Mouse (Mus musculus): ENCODE measurements around the gene Rnase13. TPM values are rescaled to one million over a fixed set of nuclear protein-coding genes. Genes with fewer than 3 reads are reported as not detected.

Rnase13 gene
- polyA plus RNA-seq, 1 experiment from 2014 or later: not detected

- H3K4me1 ChIP-seq (replicated peaks): peaks cover 27% of the 10 kb centered on the region
- H3K27me3 ChIP-seq: peaks cover 58% of the 10 kb centered on the region
- ATAC-seq (ENCODE audit: insufficient read depth): peak; percentile 82
- WGBS (ENCODE audit: insufficient replicate concordance): under 1% methylated on average over 56 of the region's 58 CpGs
- peak overlapping the region; percentile 14 for H3K9ac ChIP-seq
- 0 out of 2 replicates have a peak, but pooled peaks cover under 1% of the 10 kb centered on the region for H3K36me3 ChIP-seq (replicated peaks)
- peak overlapping the region; percentile 85 for H3K4me2 ChIP-seq
- peak overlapping the region; percentile 39; the same call in 1 of the 2 replicates for H3K27ac ChIP-seq (replicated peaks)
- no peaks in the 10 kb centered on the region for H3K9me3 ChIP-seq (replicated peaks)
- H3K4me3 ChIP-seq (replicated peaks): peak overlapping the region; percentile 55
Measured at GRCm38 (mm10) chr14:51913062-51913959, 9.3 kb downstream of the Rnase13 start.

DNA sequence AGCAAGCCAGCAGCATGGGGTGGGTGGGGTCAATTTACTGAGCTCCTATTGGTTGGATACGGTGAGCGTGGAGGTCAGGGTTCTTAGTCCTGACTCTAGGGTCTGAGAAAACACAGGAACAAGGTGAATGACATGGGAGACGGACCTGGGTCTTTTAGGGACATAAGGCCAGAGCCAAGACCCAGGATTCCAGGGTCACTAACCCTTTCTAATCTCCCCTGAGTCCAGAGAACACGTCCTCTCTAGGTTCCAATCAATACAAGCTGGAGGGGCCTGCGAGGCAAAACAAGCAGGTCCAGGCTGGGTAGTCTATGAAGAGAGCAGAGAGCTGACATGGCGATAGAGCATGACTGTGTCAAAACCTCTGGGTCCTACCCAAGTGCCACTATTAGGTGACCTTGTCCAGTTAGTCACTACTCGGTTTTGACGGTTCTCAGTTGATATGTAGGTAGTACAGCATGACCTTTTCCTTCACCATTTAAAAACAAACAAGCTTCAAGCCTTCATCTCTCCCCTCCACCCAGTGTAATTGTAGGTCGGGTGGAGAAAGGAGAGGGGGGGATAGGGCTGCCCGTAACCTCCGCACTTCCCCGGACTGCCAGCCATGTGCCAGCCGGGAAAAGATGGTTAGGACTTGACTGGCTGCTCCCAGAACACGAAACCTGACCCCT lies 10.0 kb downstream of the Rnase13 start:
- WGBS (ENCODE audit: insufficient replicate concordance): 14% methylated on average over 14 of the region's 14 CpGs
- Histone ChIP-seq H3K4me2 (peak overlapping the region; percentile 85), H3K9ac (peak overlapping the region; percentile 14), H3K27me3 (peaks cover 54% of the 10 kb centered on the region), H3K4me3 (replicated peaks) (peak overlapping the region; percentile 55), H3K4me1 (replicated peaks) (peaks cover 35% of the 10 kb centered on the region), H3K36me3 (replicated peaks) (0 out of 2 replicates have a peak, but pooled peaks cover 5% of the 10 kb centered on the region), H3K9me3 (replicated peaks) (no peaks in the 10 kb centered on the region), H3K27ac (replicated peaks) (peak overlapping the region; percentile 39)
- peak; percentile 25 for ATAC-seq (ENCODE audit: insufficient read depth)

DNA sequence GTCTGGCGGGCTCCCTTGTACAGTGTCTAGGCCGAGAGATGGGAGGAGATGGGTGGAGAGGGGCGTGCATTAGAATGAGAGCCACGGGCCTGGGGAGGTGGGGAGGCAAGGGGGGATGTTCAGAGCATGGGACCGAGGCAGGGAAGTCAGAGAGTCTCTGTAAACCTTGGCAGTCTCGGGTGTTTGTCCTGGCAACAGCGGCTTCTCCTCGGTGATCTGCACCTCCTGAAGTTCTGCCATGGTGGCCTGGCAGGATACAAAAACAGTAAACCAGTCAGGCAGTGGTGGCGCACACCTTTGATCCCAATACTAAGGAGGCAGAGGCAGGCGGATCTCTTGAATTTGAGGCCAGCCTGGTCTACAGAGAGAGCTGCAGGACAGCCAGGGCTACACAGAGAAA lies 11.3 kb downstream of the Rnase13 start:
- H3K27ac ChIP-seq (replicated peaks): no peak overlapping the region
- no peaks in the 10 kb centered on the region for H3K9me3 ChIP-seq (replicated peaks)
- 75% methylated on average over 10 of the region's 10 CpGs for WGBS (ENCODE audit: insufficient replicate concordance)
- peak overlapping the region; percentile 85; the same call in 1 of the 2 replicates for H3K4me2 ChIP-seq
- peaks cover 47% of the 10 kb centered on the region for H3K4me1 ChIP-seq (replicated peaks)
- H3K4me3 ChIP-seq (replicated peaks): no peak overlapping the region
- H3K36me3 ChIP-seq (replicated peaks): 0 out of 2 replicates have a peak, but pooled peaks cover 6% of the 10 kb centered on the region
- H3K27me3 ChIP-seq: peaks cover 49% of the 10 kb centered on the region
- H3K9ac ChIP-seq: no peak overlapping the region
- no peak for ATAC-seq (ENCODE audit: insufficient read depth)

DNA sequence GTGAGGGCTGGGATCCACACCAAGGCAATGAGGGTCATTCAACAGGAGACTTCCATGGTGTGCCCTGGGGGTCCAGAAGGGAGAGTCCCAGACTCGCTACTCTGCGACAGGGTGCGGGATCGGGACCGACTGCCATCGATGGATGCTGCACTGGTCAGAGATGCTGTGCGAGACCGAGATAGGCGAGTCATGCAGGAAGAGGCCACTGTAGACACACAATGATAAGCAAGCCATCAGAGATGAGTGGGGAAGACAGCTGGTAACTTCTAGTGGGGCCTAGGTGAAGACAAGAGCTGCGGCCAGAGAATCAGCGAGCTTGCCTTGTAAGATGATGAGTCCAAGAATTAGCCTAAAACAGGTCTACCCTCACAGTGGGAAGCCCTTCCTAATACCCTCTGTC lies 16.5 kb downstream of the Rnase13 start:
- H3K27ac ChIP-seq (replicated peaks): no peak overlapping the region
- no peaks in the 10 kb centered on the region for H3K9me3 ChIP-seq (replicated peaks)
- peak; percentile 62 for ATAC-seq (ENCODE audit: insufficient read depth)
- no peak overlapping the region for H3K9ac ChIP-seq
- H3K4me1 ChIP-seq (replicated peaks): peaks cover 31% of the 10 kb centered on the region
- peak overlapping the region; percentile 30; the same call in 1 of the 2 replicates for H3K4me2 ChIP-seq
- H3K27me3 ChIP-seq: peaks cover 3% of the 10 kb centered on the region; the same call in 1 of the 2 replicates
- WGBS (ENCODE audit: insufficient replicate concordance): 20% methylated on average over 11 of the region's 11 CpGs
- 0 out of 2 replicates have a peak, but pooled peaks cover 8% of the 10 kb centered on the region for H3K36me3 ChIP-seq (replicated peaks)
- H3K4me3 ChIP-seq (replicated peaks): no peak overlapping the region

DNA sequence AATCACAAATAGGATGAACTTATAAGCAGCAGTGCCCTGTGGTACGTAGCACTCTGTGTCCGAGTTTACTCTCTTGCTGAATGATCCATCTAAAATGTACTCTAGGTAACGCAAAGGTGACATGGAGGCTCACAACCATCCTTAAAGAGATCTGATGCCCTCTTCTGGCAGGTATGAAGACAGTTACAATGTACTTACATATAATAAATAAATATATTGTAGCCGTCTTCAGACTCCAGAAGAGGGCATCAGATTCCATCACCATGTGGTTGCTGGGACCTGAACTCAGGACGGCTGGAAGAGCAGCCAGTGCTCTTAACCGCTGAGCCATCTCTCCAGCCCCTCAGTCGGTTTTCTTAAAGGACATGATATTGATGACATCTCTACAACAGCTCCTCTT lies 17.9 kb downstream of the Rnase13 start:
- 52% methylated on average over 7 of the region's 7 CpGs for WGBS (ENCODE audit: insufficient replicate concordance)
- Histone ChIP-seq H3K4me2 (no peak overlapping the region), H3K4me1 (replicated peaks) (peaks cover 31% of the 10 kb centered on the region), H3K36me3 (replicated peaks) (0 out of 2 replicates have a peak, but pooled peaks cover 8% of the 10 kb centered on the region), H3K9ac (no peak overlapping the region), H3K4me3 (replicated peaks) (no peak overlapping the region), H3K27ac (replicated peaks) (no peak overlapping the region), H3K9me3 (replicated peaks) (no peaks in the 10 kb centered on the region), H3K27me3 (no peaks in the 10 kb centered on the region)
- no peak for ATAC-seq (ENCODE audit: insufficient read depth)

DNA sequence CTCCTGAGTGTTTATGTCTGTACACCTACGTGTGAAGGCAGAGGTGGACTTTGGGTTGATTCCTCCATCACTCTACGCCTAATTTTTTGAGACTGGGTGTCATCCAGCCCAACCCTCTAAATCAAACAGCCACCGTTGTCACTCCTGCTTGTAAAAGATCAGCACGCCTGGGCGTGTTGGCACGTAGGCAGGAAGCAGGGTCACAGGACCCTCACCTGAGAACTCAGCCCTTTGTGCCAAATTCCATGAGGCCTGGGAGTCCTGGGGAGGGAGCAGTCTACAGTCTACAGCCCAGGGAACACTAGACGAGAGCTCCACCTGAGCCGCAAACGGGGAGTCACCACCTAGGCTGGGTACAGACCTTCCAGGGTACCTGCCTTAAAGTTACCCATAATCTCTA lies 18.8 kb downstream of the Rnase13 start:
- Histone ChIP-seq H3K27me3 (no peaks in the 10 kb centered on the region), H3K9ac (no peak overlapping the region), H3K36me3 (replicated peaks) (0 out of 2 replicates have a peak, but pooled peaks cover 8% of the 10 kb centered on the region), H3K4me1 (replicated peaks) (peaks cover 31% of the 10 kb centered on the region), H3K27ac (replicated peaks) (no peak overlapping the region), H3K4me2 (no peak overlapping the region), H3K4me3 (replicated peaks) (no peak overlapping the region), H3K9me3 (replicated peaks) (no peaks in the 10 kb centered on the region)
- 73% methylated on average over 9 of the region's 9 CpGs for WGBS (ENCODE audit: insufficient replicate concordance)
- no peak for ATAC-seq (ENCODE audit: insufficient read depth)

DNA sequence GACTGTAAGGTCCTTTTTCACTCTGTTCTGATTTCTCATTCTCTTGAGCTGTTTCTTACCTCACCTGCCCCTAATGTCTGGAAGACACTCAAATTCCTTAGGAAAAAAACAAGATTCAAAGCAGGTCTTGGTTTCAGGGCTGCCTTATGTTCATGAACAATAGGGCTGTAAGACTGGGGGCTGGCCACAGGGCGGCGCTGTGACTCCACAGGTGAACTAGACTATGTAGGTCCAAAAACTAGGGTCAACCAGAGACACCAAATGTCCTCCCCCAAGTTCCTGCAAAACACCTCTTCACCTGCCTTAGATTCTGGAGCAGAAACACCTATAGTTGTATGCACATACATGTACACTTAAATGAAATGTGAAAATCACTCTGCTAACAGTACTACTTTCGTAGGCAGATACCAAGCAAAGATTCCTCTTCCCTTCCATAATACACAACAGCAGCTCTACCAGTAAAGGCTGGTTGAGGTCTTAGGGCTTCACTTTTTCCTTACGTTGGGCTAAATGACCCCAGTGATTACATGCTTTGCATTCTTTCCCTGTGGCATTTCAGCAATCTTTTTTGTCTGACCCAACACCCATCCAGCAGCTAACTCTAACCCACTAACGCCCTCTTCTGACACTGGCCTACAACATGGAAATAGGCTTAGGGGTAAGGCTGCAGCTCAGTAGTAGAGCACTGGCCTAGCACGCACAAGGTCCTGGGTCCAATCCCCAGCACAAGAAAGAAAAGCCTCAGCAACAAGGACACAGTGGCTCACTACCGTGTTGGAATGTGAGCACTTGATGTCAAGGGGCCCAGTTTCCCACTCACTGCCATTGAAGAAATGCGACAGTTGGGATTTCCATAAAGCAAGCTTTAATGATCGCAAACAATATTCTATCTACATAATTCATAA lies 19.5 kb downstream of the Rnase13 start:
- 52% methylated on average over 9 of the region's 9 CpGs for WGBS (ENCODE audit: insufficient replicate concordance)
- Histone ChIP-seq H3K27ac (replicated peaks) (no peak overlapping the region), H3K9ac (no peak overlapping the region), H3K4me3 (replicated peaks) (no peak overlapping the region), H3K4me2 (no peak overlapping the region), H3K27me3 (no peaks in the 10 kb centered on the region), H3K9me3 (replicated peaks) (no peaks in the 10 kb centered on the region), H3K4me1 (replicated peaks) (peaks cover 26% of the 10 kb centered on the region), H3K36me3 (replicated peaks) (0 out of 2 replicates have a peak, but pooled peaks cover 5% of the 10 kb centered on the region)
- no peak for ATAC-seq (ENCODE audit: insufficient read depth)

GRCm38 (mm10) chr14:51899351-51899750 lies 23.2 kb downstream of the Rnase13 start:
- Histone ChIP-seq H3K4me1 (replicated peaks) (peaks cover 6% of the 10 kb centered on the region; the same call in 1 of the 2 replicates), H3K27me3 (no peaks in the 10 kb centered on the region), H3K27ac (replicated peaks) (no peak overlapping the region), H3K4me3 (replicated peaks) (no peak overlapping the region), H3K9ac (no peak overlapping the region), H3K4me2 (no peak overlapping the region), H3K36me3 (replicated peaks) (no peaks in the 10 kb centered on the region), H3K9me3 (replicated peaks) (no peaks in the 10 kb centered on the region)
- no peak for ATAC-seq (ENCODE audit: insufficient read depth)
- 76% methylated on average over 1 of the region's 1 CpGs for WGBS (ENCODE audit: insufficient replicate concordance)

DNA sequence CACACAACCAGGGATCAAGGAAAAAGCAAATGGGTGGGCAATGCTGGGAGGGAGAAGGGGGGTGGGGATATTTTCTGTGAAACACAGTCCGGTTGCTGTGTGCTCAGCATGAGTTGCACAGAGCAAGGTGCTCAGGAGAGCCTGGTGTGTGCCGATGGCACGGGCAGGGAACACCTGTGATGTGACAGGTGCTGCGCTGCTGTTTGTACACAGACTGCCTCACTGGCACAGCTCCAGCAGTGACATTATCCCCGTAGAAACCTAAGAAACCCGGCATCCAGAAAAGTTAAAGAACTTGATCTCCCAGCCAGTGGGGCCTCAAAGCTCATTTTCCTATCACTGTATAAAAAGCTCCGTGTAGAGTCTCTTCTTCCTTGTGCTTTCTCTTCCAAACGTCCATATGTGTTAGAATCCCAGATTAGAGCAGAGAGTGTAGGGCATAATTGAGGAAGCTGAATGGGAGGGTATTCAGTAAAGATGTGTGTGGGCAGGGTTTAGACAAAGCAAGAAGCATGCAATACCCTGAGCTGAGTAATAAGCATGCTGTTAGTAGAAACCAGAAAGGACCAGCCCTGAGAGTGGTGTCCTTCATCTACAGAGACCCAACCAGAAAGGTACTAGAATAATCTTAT lies 25.9 kb downstream of the Rnase13 start:
- Histone ChIP-seq H3K9me3 (replicated peaks) (no peaks in the 10 kb centered on the region), H3K27ac (replicated peaks) (no peak overlapping the region), H3K4me3 (replicated peaks) (no peak overlapping the region), H3K4me1 (replicated peaks) (peaks cover 20% of the 10 kb centered on the region), H3K36me3 (replicated peaks) (peaks cover 2% of the 10 kb centered on the region), H3K27me3 (no peaks in the 10 kb centered on the region), H3K9ac (no peak overlapping the region), H3K4me2 (no peak overlapping the region)
- no peak for ATAC-seq (ENCODE audit: insufficient read depth)
- WGBS (ENCODE audit: insufficient replicate concordance): 66% methylated on average over 8 of the region's 8 CpGs

GRCm38 (mm10) chr14:51896019-51896418 lies 26.6 kb downstream of the Rnase13 start:
- Histone ChIP-seq H3K9ac (no peak overlapping the region), H3K9me3 (replicated peaks) (no peaks in the 10 kb centered on the region)
- 45% methylated on average over 6 of the region's 6 CpGs for WGBS (ENCODE audit: insufficient replicate concordance)

More at GRCm38 (mm10) chr14:51896019-51896418, 26.6 kb downstream of the Rnase13 start:
- ATAC-seq (ENCODE audit: insufficient read depth): no peak
- Histone ChIP-seq H3K4me2 (no peak overlapping the region), H3K27ac (replicated peaks) (no peak overlapping the region), H3K36me3 (replicated peaks) (peaks cover 9% of the 10 kb centered on the region), H3K4me1 (replicated peaks) (peaks cover 20% of the 10 kb centered on the region), H3K4me3 (replicated peaks) (no peak overlapping the region), H3K27me3 (no peaks in the 10 kb centered on the region)

All from liver, embryonic 15.5 days (tissue).